13 mouse cellular contexts compared by ENCODE assay signal in genomic region chr14:75056861-75057431, GRCm38 (mm10). TPM values are rescaled to one million over a fixed set of nuclear protein-coding genes. Genes with fewer than 3 reads are reported as not detected.
DNase-seq lines count a peak whose midpoint lies in the region; ATAC-seq and TF ChIP-seq lines count a peak whose summit lies in the region.
"Had no signal": no experiment of that assay in that cellular context is flagged by ENCODE, and none has a peak within 500 bp of the region (broad histone marks: within the 10 kb centered on the region; RNA-seq: fewer than 3 reads in every experiment).

No protein-coding gene starts in this region.

- no peaks in the 10 kb centered on the region for H3K27me3 ChIP-seq in MEL (ENCODE audit: control insufficient read depth in 1 of 2, insufficient read depth in 2 of 2, low read length in 2 of 2)
- H3K27me3 ChIP-seq in liver, adult 2 months (ENCODE audit: control insufficient read depth, insufficient read depth, low read length), result no peaks in the 10 kb centered on the region
- H3K27me3 ChIP-seq: limb, embryonic 13.5 days had no signal

- no peak overlapping the region for H3K9ac ChIP-seq in MEL (ENCODE audit: control insufficient read depth, low read depth, low read length, poor library complexity, severe bottlenecking)
- no peak overlapping the region for H3K9ac ChIP-seq in liver, adult 2 months (ENCODE audit: low read depth, low read length)
- H3K9ac ChIP-seq: limb, embryonic 13.5 days had no signal

- no peak overlapping the region for H3K27ac ChIP-seq in MEL (ENCODE audit: control insufficient read depth, low read depth, low read length)
- no peak overlapping the region for H3K27ac ChIP-seq in liver, adult 2 months (replicated peaks; ENCODE audit: insufficient read depth, low read depth, low read length)
- H3K27ac ChIP-seq: limb, embryonic 13.5 days had no signal

- TF ChIP-seq CTCF in MEL (IDR thresholded peaks at IDR 0.05 in 2 of 3, conservative IDR thresholded peaks at IDR 0.05 in 1 of 3; ENCODE audit: control insufficient read depth in 1 of 3, insufficient read depth in 1 of 3, low read depth in 2 of 3, low read length in 3 of 3, poor library complexity in 1 of 3, severe bottlenecking in 1 of 3), result no peak
- TF ChIP-seq CTCF in liver, adult 2 months (IDR thresholded peaks at IDR 0.05; ENCODE audit: low read depth, low read length), result no peak

- no peak for ATAC-seq in erythroid progenitor cell, adult 5-6 weeks (replicated peaks; ENCODE audit: low FRiP score, poor library complexity, severe bottlenecking)
- ATAC-seq: hindbrain, embryonic 16.5 days had no signal

- no peak for TF ChIP-seq POLR2A in MEL (IDR thresholded peaks at IDR 0.05; ENCODE audit: control insufficient read depth in 1 of 2, insufficient read depth in 1 of 2, low read depth in 1 of 2, low read length in 2 of 2, poor library complexity in 1 of 2)
- no peak for TF ChIP-seq POLR2A in liver, adult 2 months (IDR thresholded peaks at IDR 0.05; ENCODE audit: extremely low read depth, insufficient read depth, low read length)

- H3K9me3 ChIP-seq in MEL (replicated peaks; ENCODE audit: insufficient read depth, low read length), result no peaks in the 10 kb centered on the region
- H3K9me3 ChIP-seq: limb, embryonic 13.5 days had no signal

- H3K4me3 ChIP-seq in MEL (ENCODE audit: control insufficient read depth in 1 of 2, insufficient read depth in 1 of 2, low read depth in 2 of 2, low read length in 2 of 2), result no peak overlapping the region
- no peak overlapping the region for H3K4me3 ChIP-seq in liver, adult 2 months (ENCODE audit: insufficient read depth, low read depth, low read length)
- H3K4me3 ChIP-seq: limb, embryonic 13.5 days had no signal

- TF ChIP-seq EP300 in MEL (IDR thresholded peaks at IDR 0.05; ENCODE audit: low read depth in 1 of 2, low read length in 2 of 2), result no peak

- intact Hi-C loops in left cerebral cortex, postnatal 36 days (cut with DNase I), result no loop called here

- no peaks in the 10 kb centered on the region for H3K79me2 ChIP-seq in MEL (ENCODE audit: control insufficient read depth, insufficient read depth, low read length, poor library complexity)
- H3K79me2 ChIP-seq in liver, adult 2 months (ENCODE audit: control insufficient read depth, insufficient read depth, low read length), result no peaks in the 10 kb centered on the region

- no peak for TF ChIP-seq RAD21 in MEL (IDR thresholded peaks at IDR 0.05; ENCODE audit: low read depth, low read length)

- DNase-seq in 416B (ENCODE audit: low read depth) (peak; percentile 60), MEL (ENCODE audit: low read depth, low spot score) (peak; percentile 47)
- peak; percentile 40 for DNase-seq in liver, adult 2 months (ENCODE audit: extremely low read depth, low read depth, low spot score)
- DNase-seq in naive thymus-derived CD4-positive, alpha-beta T cell, adult 2 months (ENCODE audit: low read depth), result peak; percentile 57
- no peak for DNase-seq in kidney, adult 11 months
- no peak for DNase-seq in heart, adult 8-10 months (ENCODE audit: low spot score)
- no peak for DNase-seq in left cerebral cortex, postnatal 36 days (ENCODE audit: low spot score in 2 of 2)
- DNase-seq: adrenal gland, postnatal 10 days; cerebellum, adult 9-11 months; gastrocnemius, postnatal 10 days had no signal

- peaks cover 0 to 5% of the 10 kb centered on the region in 2 experiments; a peak in 1 of 4 replicates for H3K4me1 ChIP-seq in MEL (ENCODE audit: control insufficient read depth in 1 of 2, insufficient read depth in 2 of 2, low read length in 2 of 2)
- H3K4me1 ChIP-seq in liver, adult 2 months (ENCODE audit: control insufficient read depth, insufficient read depth, low read length), result peaks cover 12% of the 10 kb centered on the region; the same call in 1 of the 2 replicates
- H3K4me1 ChIP-seq: limb, embryonic 13.5 days had no signal

- peaks cover 0 to 2% of the 10 kb centered on the region in 2 experiments; a peak in 1 of 4 replicates for H3K36me3 ChIP-seq in MEL (ENCODE audit: control insufficient read depth in 1 of 2, insufficient read depth in 2 of 2, low read length in 2 of 2)
- H3K36me3 ChIP-seq in liver, adult 2 months (ENCODE audit: control insufficient read depth, insufficient read depth, low read length), result no peaks in the 10 kb centered on the region
- H3K36me3 ChIP-seq: limb, embryonic 13.5 days had no signal

- 71% methylated on average over 9 of the region's 9 CpGs for WGBS in liver, adult 2 months

TF ChIP-seq in MEL, 35 proteins besides CTCF, POLR2A, EP300 and RAD21:
- TF ChIP-seq ELF1 (IDR thresholded peaks at IDR 0.05; ENCODE audit: low read depth, low read length), result peak; percentile 18; the same call in 1 of the 2 replicates
- TF ChIP-seq POLR2AphosphoS5 (IDR thresholded peaks at IDR 0.05; ENCODE audit: borderline replicate concordance, low read depth, low read length), result no peak

RNA-seq across cellular contexts. Expression of gene Rubcnl, which starts 41.1 kb away (rescaled TPM):
- 0.04 and 0.13 TPM in 2 replicates for total RNA-seq in MEL (2012; rRNA removed)
- polyA plus RNA-seq in MEL (2012; ENCODE audit: insufficient read depth in 1 of 2, insufficient read length in 2 of 2, low read depth in 1 of 2, low replicate concordance in 2 of 2, missing spikeins in 1 of 2), result under 1 TPM in 1 of 2 experiments, not detected in 1; 0.06 TPM
- total RNA-seq in liver, adult 2 months (2014; rRNA removed), result 0.54 and 1.1 TPM in 2 replicates
- 0.15 and 0.21 TPM in 2 replicates for polyA plus RNA-seq in liver, adult 2 months (2012; rRNA removed)
- total RNA-seq in erythroid progenitor cell, adult 5-6 weeks (2015; ENCODE audit: low replicate concordance), result 1.8 and 5.0 TPM in 2 replicates
- 1.3 and 2.6 TPM in 2 replicates for total RNA-seq in erythroid progenitor cell, adult 5-6 weeks (2017; ENCODE audit: low replicate concordance)
- total RNA-seq in heart, adult 8-10 months (2022), result 1 to 10 TPM in 2 of 4 experiments, under 1 TPM in 2; 0.69 to 1.3 (median 0.99) TPM
- 1 to 10 TPM; 1.2 to 1.8 TPM for total RNA-seq in left cerebral cortex, postnatal 36 days (2021)

Comparison
In these comparisons a context has a peak if more than half of its experiments do, and no peak if none do; other contexts are left out.
1. DNase-seq: peak in 416B (single experiment), MEL (single experiment), liver, adult 2 months (single experiment) and naive thymus-derived CD4-positive, alpha-beta T cell, adult 2 months (single experiment); none in kidney, adult 11 months (single experiment), heart, adult 8-10 months (single experiment) and left cerebral cortex, postnatal 36 days (0 of 2).